Mouse (Mus musculus) E14TG2a.4 (cell line): ENCODE results near the gene Mad1l1.

Experiments used
- H3K27me3 ChIP-seq: 2 replicates; pipeline ENCODE4 v1.6.1; 2014; ENCODE audit warnings: low read length, control low read depth; ENCODE audit not compliant: insufficient read depth
- H3K36me3 ChIP-seq: 2 replicates; pipeline ENCODE4 v1.6.1; 2014; ENCODE audit warnings: low read length, control low read depth; ENCODE audit not compliant: insufficient read depth
- H3K4me1 ChIP-seq: replicated peaks from 2 replicates; pipeline ENCODE4 v1.6.1; 2014; ENCODE audit warnings: low read depth, low read length, control low read depth
- H3K4me3 ChIP-seq: replicated peaks from 2 replicates; pipeline ENCODE4 v1.5.1; 2014; ENCODE audit warnings: mild to moderate bottlenecking, low read length
- H3K9me3 ChIP-seq: 2 replicates; pipeline ENCODE4 v1.6.1; 2014; ENCODE audit warnings: low read length, control low read depth
- CTCF ChIP-seq: conservative IDR thresholded peaks from 2 replicates; pipeline ENCODE4 v1.5.1; 2014; ENCODE audit warnings: low read length
- NANOG ChIP-seq: IDR thresholded peaks from 2 replicates; pipeline ENCODE4 v1.6.1; 2014; ENCODE audit warnings: borderline replicate concordance, low read length, mixed read lengths
- POU5F1 ChIP-seq: IDR thresholded peaks from 2 replicates; pipeline ENCODE4 v1.6.1; 2014; ENCODE audit warnings: low read length, borderline replicate concordance

The Mad1l1 gene

GRCm38 (mm10) chr5:140201109-140201508 is 120.2 kb downstream of the Mad1l1 start:
- TF ChIP-seq CTCF (no peak), NANOG (no peak), POU5F1 (no peak)
- Histone ChIP-seq H3K4me3 (no peak overlapping the region), H3K36me3 (peaks cover 27% of the 10 kb centered on the region), H3K4me1 (peaks cover 22% of the 10 kb centered on the region), H3K27me3 (no peaks in the 10 kb centered on the region), H3K9me3 (no peaks in the 10 kb centered on the region)

DNA sequence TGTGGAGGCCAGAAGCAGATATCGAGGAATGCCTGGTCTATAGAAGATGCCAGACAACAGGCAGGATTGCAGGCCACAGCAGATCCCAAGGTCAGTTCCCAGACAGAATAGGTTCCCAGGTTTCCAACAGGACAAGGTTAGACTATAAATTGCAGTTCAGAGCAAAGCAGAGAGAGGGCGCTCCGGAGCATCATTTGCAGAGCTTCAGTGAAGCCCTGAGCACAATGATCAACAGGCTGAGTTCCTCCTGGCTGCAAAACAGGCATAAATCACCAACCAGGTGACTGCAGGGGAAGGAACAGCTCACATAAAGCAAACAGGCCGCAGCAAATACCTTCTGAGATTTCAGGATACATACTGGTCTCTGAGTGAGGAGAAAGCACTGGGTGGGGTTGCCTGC is 123.6 kb downstream of the Mad1l1 start:
- TF ChIP-seq NANOG, result no peak
- TF ChIP-seq CTCF, result peak; percentile 79
- Histone ChIP-seq H3K36me3 (peaks cover 34% of the 10 kb centered on the region), H3K4me3 (no peak overlapping the region), H3K4me1 (peaks cover 47% of the 10 kb centered on the region), H3K27me3 (no peaks in the 10 kb centered on the region), H3K9me3 (no peaks in the 10 kb centered on the region)

GRCm38 (mm10) chr5:140196446-140196845 is 124.9 kb downstream of the Mad1l1 start:
- Histone ChIP-seq H3K4me3 (no peak overlapping the region), H3K9me3 (no peaks in the 10 kb centered on the region), H3K27me3 (no peaks in the 10 kb centered on the region), H3K36me3 (peaks cover 38% of the 10 kb centered on the region), H3K4me1 (peaks cover 47% of the 10 kb centered on the region)
- TF ChIP-seq NANOG, result no peak
- no peak for TF ChIP-seq CTCF
- no peak for TF ChIP-seq POU5F1

DNA sequence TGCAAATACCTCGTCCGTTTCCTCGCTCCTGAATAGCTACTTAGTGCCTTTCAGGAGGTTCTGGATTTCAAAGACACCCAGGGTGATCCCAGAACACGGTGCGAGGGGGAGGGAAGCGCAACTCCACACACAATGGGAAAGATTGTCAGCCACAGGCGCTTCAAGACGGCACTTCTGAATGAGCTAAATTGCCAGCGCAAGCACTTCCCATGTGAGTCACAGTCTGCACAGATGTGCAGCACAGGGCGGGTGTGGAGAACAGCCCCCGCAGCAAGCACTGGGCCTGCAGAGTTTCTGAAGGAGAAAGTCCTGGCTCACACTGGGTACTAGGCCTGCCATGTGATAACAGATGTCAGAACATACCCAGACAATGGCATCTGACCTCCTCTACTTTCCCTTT is 127.2 kb downstream of the Mad1l1 start:
- H3K27me3 ChIP-seq, result no peaks in the 10 kb centered on the region
- no peak overlapping the region for H3K4me3 ChIP-seq
- no peaks in the 10 kb centered on the region for H3K9me3 ChIP-seq
- peaks cover 58% of the 10 kb centered on the region for H3K4me1 ChIP-seq
- TF ChIP-seq CTCF, result no peak
- TF ChIP-seq NANOG, result no peak
- TF ChIP-seq POU5F1, result no peak
- H3K36me3 ChIP-seq, result peaks cover 37% of the 10 kb centered on the region

DNA sequence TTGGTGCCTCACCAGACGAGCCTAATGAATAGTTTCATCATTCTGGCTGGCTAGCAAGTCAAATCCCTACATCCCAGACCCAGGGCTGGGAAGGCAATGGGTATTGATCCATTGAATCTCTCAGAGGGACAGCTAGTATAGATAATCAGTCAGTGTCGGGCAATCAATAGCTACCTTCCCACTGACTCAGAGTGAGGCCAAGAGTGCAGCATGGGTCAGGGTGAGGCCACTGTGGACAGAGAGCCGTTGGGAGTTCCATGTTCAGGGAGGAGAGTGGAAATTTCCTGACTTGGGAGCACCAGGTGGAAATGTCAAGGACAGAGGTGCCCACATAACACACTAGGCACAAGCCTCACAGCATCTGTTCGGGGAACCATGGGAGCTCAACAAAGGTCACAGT is 129.8 kb downstream of the Mad1l1 start:
- no peaks in the 10 kb centered on the region for H3K9me3 ChIP-seq
- H3K4me1 ChIP-seq, result peaks cover 43% of the 10 kb centered on the region
- peaks cover 41% of the 10 kb centered on the region for H3K36me3 ChIP-seq
- no peak for TF ChIP-seq NANOG
- no peak for TF ChIP-seq POU5F1
- TF ChIP-seq CTCF, result no peak
- H3K27me3 ChIP-seq, result no peaks in the 10 kb centered on the region
- H3K4me3 ChIP-seq, result no peak overlapping the region

- no peak overlapping the region for H3K4me3 ChIP-seq
- H3K4me1 ChIP-seq, result peaks cover 15% of the 10 kb centered on the region
- H3K9me3 ChIP-seq, result no peaks in the 10 kb centered on the region
- H3K27me3 ChIP-seq, result no peaks in the 10 kb centered on the region
- H3K36me3 ChIP-seq, result peaks cover 25% of the 10 kb centered on the region
- no peak for TF ChIP-seq NANOG
- TF ChIP-seq CTCF, result no peak
- no peak for TF ChIP-seq POU5F1
Measured at GRCm38 (mm10) chr5:140186351-140186750, 135.0 kb downstream of the Mad1l1 start.

DNA sequence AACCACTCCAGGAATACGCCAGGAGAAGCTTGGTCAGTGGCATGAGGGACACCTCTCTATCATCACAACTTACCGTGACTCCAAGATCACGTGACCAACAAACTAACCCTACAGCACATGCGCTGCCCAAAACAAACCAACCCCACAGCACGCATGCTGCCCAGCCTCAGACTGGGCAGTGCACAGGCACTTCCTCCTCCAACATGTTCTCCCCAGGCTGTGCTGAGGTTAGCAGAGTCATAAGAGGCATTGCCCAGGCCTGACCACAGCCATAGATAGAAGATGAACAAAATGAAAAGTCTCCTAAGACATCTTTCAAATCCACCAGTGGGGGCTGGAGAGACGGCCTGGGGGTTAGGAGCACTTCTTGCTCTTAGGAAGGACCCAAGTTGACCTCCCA is 135.6 kb downstream of the Mad1l1 start:
- no peaks in the 10 kb centered on the region for H3K9me3 ChIP-seq
- no peak overlapping the region for H3K4me3 ChIP-seq
- peaks cover 21% of the 10 kb centered on the region for H3K36me3 ChIP-seq
- TF ChIP-seq CTCF, result no peak
- peaks cover 20% of the 10 kb centered on the region for H3K4me1 ChIP-seq
- H3K27me3 ChIP-seq, result no peaks in the 10 kb centered on the region

GRCm38 (mm10) chr5:140183387-140183786 is 138.0 kb downstream of the Mad1l1 start:
- peaks cover 36% of the 10 kb centered on the region for H3K36me3 ChIP-seq
- H3K27me3 ChIP-seq, result no peaks in the 10 kb centered on the region
- no peak for TF ChIP-seq POU5F1
- no peak for TF ChIP-seq NANOG
- TF ChIP-seq CTCF, result no peak
- peaks cover 11% of the 10 kb centered on the region for H3K4me1 ChIP-seq
- H3K4me3 ChIP-seq, result no peak overlapping the region
- peaks cover 10% of the 10 kb centered on the region for H3K9me3 ChIP-seq

DNA sequence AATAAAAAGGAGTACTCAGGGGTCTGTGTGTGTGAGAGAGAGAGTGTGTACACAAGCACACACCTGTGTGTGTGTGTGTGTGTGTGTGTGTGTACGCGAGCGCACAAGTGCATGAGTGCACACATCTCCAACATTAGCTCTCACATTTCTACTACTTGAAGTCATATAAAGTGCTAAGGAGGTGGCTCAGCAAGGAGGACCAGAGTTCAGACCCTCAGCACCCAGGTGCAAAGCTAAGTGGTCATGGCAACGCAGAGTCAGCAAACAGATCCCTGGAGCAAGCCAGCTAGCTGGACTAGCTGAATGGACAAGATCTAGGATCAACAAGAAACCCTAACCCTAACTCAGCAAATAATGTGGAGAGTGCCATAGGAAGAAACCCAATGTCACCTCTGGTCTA is 139.0 kb downstream of the Mad1l1 start:
- Histone ChIP-seq H3K9me3 (peaks cover 10% of the 10 kb centered on the region), H3K36me3 (peaks cover 27% of the 10 kb centered on the region), H3K4me3 (no peak overlapping the region), H3K27me3 (no peaks in the 10 kb centered on the region), H3K4me1 (peaks cover 19% of the 10 kb centered on the region)
- no peak for TF ChIP-seq NANOG
